In the genomic region with DNA sequence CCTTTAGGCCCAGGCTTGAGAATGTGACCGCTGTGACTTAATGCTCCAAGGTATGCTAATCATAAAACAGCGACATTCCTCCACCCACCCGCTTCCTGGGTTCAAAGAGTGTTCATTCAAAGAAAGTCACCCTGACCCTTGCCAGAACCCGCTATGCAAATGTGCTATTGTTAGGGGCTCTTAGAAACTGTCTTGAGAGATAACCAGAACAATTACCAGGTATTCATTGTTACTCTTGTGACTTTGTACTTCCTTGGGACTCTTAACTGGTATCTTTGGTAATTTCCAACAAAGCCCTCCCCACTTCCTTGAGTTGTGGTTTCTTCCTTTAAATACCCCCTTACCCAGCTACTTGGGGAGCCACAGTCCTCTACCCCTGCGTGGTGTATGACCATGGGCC, we compare ENCODE assay signal across 3 mouse cellular contexts.
DNase-seq lines count a peak whose midpoint lies in the region.

No protein-coding gene starts in this region.

- DNase-seq in ES-CJ7 (ENCODE audit: low read depth, low spot score), result peak; percentile 48
- DNase-seq in R1 (ENCODE audit: low read depth, low spot score), result peak; percentile 60
- DNase-seq in ZHBTc4 (ENCODE audit: low read depth, low spot score), result peak; percentile 53
